Mouse (Mus musculus): ENCODE data around the gene Myo18b. TPM values are rescaled to one million over a fixed set of nuclear protein-coding genes. Genes with fewer than 3 reads are reported as not detected.

The Myo18b gene
- total and polyA plus RNA-seq, 3 experiments, result not detected

GRCm38 (mm10) chr5:112769020-112769720 is 127.0 kb downstream of the Myo18b start:
- H3K79me2 ChIP-seq (replicated peaks; ENCODE audit: control insufficient read depth, extremely low read depth, insufficient read depth, poor library complexity, severe bottlenecking), result no peaks in the 10 kb centered on the region
- H3K27me3 ChIP-seq (replicated peaks), result no peaks in the 10 kb centered on the region
- no peaks in the 10 kb centered on the region for H3K4me1 ChIP-seq (ENCODE audit: control insufficient read depth in 1 of 2, insufficient read depth in 2 of 2)
- no peak overlapping the region for H3K4me3 ChIP-seq (replicated peaks in 1 of 3; ENCODE audit: low read depth in 2 of 3, low read length in 2 of 3, poor library complexity in 1 of 3)
- H3K9ac ChIP-seq (ENCODE audit: insufficient read depth, low read depth), result no peak overlapping the region
- no peaks in the 10 kb centered on the region for H3K36me3 ChIP-seq (replicated peaks in 1 of 2; ENCODE audit: control insufficient read depth in 1 of 2, insufficient read depth in 1 of 2, low read length in 1 of 2)
- H3K27ac ChIP-seq (ENCODE audit: insufficient read depth, low read depth), result no peak overlapping the region
- H3K9me3 ChIP-seq (replicated peaks; ENCODE audit: low read length), result peaks cover 85% of the 10 kb centered on the region
- TF ChIP-seq UBTF (IDR thresholded peaks at IDR 0.05; ENCODE audit: low read depth, low read length), result no peak
- no peak for TF ChIP-seq E2F4 (IDR thresholded peaks at IDR 0.05; ENCODE audit: insufficient replicate concordance, low read depth, low read length)
- no peak for TF ChIP-seq ZMIZ1 (IDR thresholded peaks at IDR 0.05; ENCODE audit: low read depth, low read length)
- TF ChIP-seq SIN3A (IDR thresholded peaks at IDR 0.05; ENCODE audit: low read length), result no peak
- TF ChIP-seq EP300 (IDR thresholded peaks at IDR 0.05; ENCODE audit: low read length), result no peak
- no peak for TF ChIP-seq ELF1 (IDR thresholded peaks at IDR 0.05; ENCODE audit: low read depth, low read length)
- TF ChIP-seq ZKSCAN1 (IDR thresholded peaks at IDR 0.05; ENCODE audit: borderline replicate concordance, low read depth, low read length), result no peak
- TF ChIP-seq TCF12 (IDR thresholded peaks at IDR 0.05; ENCODE audit: low read depth, low read length), result no peak
- no peak for TF ChIP-seq KAT2A (IDR thresholded peaks at IDR 0.05; ENCODE audit: insufficient replicate concordance, low read length)
- dilution Hi-C loops (cut with MboI; ENCODE audit: extremely low pct_ligation_motif_present, extremely low pct_unique_long_range_greater_than_20kb, low sequenced_read_pairs), result no loop called here
- in situ Hi-C loops (cut with MboI; ENCODE audit: low pct_ligation_motif_present, low pct_unique_long_range_greater_than_20kb, low sequenced_read_pairs), result no loop called here
- H3K4me2 ChIP-seq (ENCODE audit: insufficient read depth, low read depth, poor library complexity, severe bottlenecking), result no peak overlapping the region
- no peak for DNase-seq (ENCODE audit: extremely low read depth)

GRCm38 (mm10) chr5:112768556-112768955 is 127.6 kb downstream of the Myo18b start:
- TF ChIP-seq IRF4 (IDR thresholded peaks at IDR 0.05; ENCODE audit: low read depth, low read length) (no peak), E2F4 (IDR thresholded peaks at IDR 0.05; ENCODE audit: insufficient replicate concordance, low read depth, low read length) (no peak), KAT2A (IDR thresholded peaks at IDR 0.05; ENCODE audit: insufficient replicate concordance, low read length) (no peak), PAX5 (IDR thresholded peaks at IDR 0.05; ENCODE audit: low read length) (no peak), CHD1 (IDR thresholded peaks at IDR 0.05; ENCODE audit: low read depth, low read length) (no peak), HCFC1 (IDR thresholded peaks at IDR 0.05; ENCODE audit: low read depth, low read length) (no peak), ZNF384 (IDR thresholded peaks at IDR 0.05; ENCODE audit: low read depth, low read length) (no peak), MXI1 (IDR thresholded peaks at IDR 0.05; ENCODE audit: low read depth, low read length) (no peak), CHD2 (IDR thresholded peaks at IDR 0.05; ENCODE audit: low read length) (no peak), JUN (IDR thresholded peaks at IDR 0.05; ENCODE audit: insufficient read depth, low read depth, low read length) (no peak), TCF12 (IDR thresholded peaks at IDR 0.05; ENCODE audit: low read depth, low read length) (no peak), RCOR1 (conservative IDR thresholded peaks at IDR 0.05; ENCODE audit: low read depth, low read length) (no peak), ETS1 (conservative IDR thresholded peaks at IDR 0.05; ENCODE audit: low read depth, low read length) (no peak)
- no peaks in the 10 kb centered on the region for H3K4me1 ChIP-seq (ENCODE audit: control insufficient read depth in 1 of 2, insufficient read depth in 2 of 2)
- in situ Hi-C loops (cut with MboI; ENCODE audit: low pct_ligation_motif_present, low pct_unique_long_range_greater_than_20kb, low sequenced_read_pairs) (no loop called here), dilution Hi-C loops (cut with MboI; ENCODE audit: extremely low pct_ligation_motif_present, extremely low pct_unique_long_range_greater_than_20kb, low sequenced_read_pairs) (no loop called here)
- DNase-seq (ENCODE audit: extremely low read depth), result no peak
- no peak overlapping the region for H3K27ac ChIP-seq (ENCODE audit: insufficient read depth, low read depth)
- H3K4me2 ChIP-seq (ENCODE audit: insufficient read depth, low read depth, poor library complexity, severe bottlenecking), result no peak overlapping the region
- peaks cover 88% of the 10 kb centered on the region for H3K9me3 ChIP-seq (replicated peaks; ENCODE audit: low read length)
- no peaks in the 10 kb centered on the region for H3K27me3 ChIP-seq (replicated peaks)
- no peaks in the 10 kb centered on the region for H3K79me2 ChIP-seq (replicated peaks; ENCODE audit: control insufficient read depth, extremely low read depth, insufficient read depth, poor library complexity, severe bottlenecking)
- no peaks in the 10 kb centered on the region for H3K36me3 ChIP-seq (replicated peaks in 1 of 2; ENCODE audit: control insufficient read depth in 1 of 2, insufficient read depth in 1 of 2, low read length in 1 of 2)
- H3K4me3 ChIP-seq (replicated peaks in 1 of 3; ENCODE audit: low read depth in 2 of 3, low read length in 2 of 3, poor library complexity in 1 of 3), result no peak overlapping the region
- no peak overlapping the region for H3K9ac ChIP-seq (ENCODE audit: insufficient read depth, low read depth)
